Comparison of ENCODE assay signal across 8 mouse cellular contexts in the genomic region with DNA sequence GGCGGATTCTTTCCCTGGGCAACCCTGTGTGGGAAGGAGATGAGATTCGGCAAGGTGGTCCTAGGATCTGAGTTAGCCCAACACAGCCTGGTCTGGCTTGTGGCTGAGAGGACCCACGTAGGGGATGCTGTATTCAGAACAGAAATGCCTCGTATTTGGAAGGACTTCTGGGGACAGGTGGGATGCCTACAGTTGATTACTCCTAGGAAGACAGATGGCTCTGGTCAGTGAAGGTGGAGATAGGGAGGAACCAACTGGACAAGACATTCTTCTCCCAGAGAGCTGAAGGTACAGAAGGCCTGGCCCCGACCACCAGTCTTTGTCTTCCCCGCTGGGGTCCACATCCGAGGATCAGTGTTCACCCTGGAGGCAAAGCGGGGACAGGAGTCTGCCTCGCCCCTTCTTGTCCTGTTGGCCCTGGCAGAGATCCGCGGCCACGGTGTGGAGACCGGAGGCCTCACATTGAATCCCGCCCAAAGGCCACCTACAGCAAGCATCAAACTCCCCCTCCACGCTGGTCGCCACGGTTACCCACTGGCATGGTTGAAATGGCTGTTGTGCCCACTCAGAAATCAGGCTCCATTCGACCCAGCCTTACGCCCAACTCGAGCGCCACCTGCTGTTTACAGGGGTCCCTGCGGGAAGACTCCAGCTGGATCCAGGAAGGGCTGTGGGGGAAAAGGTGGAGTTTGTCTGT.
DNase-seq lines count a peak whose midpoint lies in the region; ATAC-seq lines count a peak whose summit lies in the region.

No protein-coding gene starts in this region.

- H3K4me3 ChIP-seq in hindbrain, embryonic 16.5 days (ENCODE audit: low read length): no peak overlapping the region

- 21% methylated on average over 22 of the region's 22 CpGs for WGBS in hindbrain, embryonic 16.5 days

- no peaks in the 10 kb centered on the region for H3K27me3 ChIP-seq in hindbrain, embryonic 16.5 days (replicated peaks; ENCODE audit: control insufficient read depth, insufficient read depth, low read length)

- peak; percentile 34 for DNase-seq in T-cell, adult 2 months (ENCODE audit: low spot score)
- DNase-seq in cerebellum, adult 9-11 months: peak; percentile 67
- peak; percentile 53 to 71 for DNase-seq in frontal cortex, postnatal 14 days (ENCODE audit: low spot score in 2 of 2)
- DNase-seq in layer of hippocampus, postnatal 36 days: peak; percentile 78 to 80
- peak; percentile 71 for DNase-seq in right cerebral cortex, adult 18-20 months
- DNase-seq in urinary bladder, adult 2 months (ENCODE audit: low spot score): peak; percentile 51

- no peak overlapping the region for H3K27ac ChIP-seq in hindbrain, embryonic 16.5 days (ENCODE audit: low read depth, low read length)

- peak; percentile 68 for ATAC-seq in hindbrain, embryonic 16.5 days
- ATAC-seq in megakaryocyte, adult 5-6 weeks (ENCODE audit: poor library complexity, severe bottlenecking): 0 out of 2 replicates have a peak, but pooled peaks have one; percentile 47

- no peaks in the 10 kb centered on the region for H3K36me3 ChIP-seq in hindbrain, embryonic 16.5 days (ENCODE audit: control insufficient read depth, insufficient read depth, low read length)

- no peak overlapping the region for H3K9ac ChIP-seq in hindbrain, embryonic 16.5 days (ENCODE audit: low read depth, low read length)

- H3K9me3 ChIP-seq in hindbrain, embryonic 16.5 days (ENCODE audit: control insufficient read depth, low read length): no peaks in the 10 kb centered on the region

- H3K4me2 ChIP-seq in hindbrain, embryonic 16.5 days (ENCODE audit: low read length): peak overlapping the region; percentile 53

- H3K4me1 ChIP-seq in hindbrain, embryonic 16.5 days (ENCODE audit: control insufficient read depth, insufficient read depth, low read depth, low read length): peaks cover 4% of the 10 kb centered on the region; the same call in 1 of the 2 replicates
